Mouse (Mus musculus): ENCODE results near the gene Chrnd.

The Chrnd gene

DNA sequence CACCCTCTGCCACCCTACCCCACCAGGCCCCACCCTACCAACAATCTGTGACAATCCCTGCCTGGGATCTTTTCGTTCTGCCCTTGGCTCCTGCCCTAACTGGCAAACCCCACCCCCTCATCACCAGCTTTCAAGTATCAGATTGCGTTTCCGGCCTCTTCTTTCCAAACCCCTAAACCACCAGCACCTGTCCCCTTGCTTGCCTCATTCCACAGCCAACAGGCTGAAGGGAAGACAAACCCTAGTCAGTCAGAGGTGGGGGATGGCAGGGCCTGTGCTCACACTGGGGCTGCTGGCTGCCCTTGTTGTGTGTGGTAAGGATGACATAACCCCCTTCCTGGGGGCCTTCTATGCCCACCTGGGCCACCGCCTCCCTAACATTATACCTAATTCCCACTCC lies at the start of gene Chrnd:
Chrnd (plus strand) TSS at position 179 of the 400 bp plus-strand sequence.
- DNase-seq, result no peak

DNA sequence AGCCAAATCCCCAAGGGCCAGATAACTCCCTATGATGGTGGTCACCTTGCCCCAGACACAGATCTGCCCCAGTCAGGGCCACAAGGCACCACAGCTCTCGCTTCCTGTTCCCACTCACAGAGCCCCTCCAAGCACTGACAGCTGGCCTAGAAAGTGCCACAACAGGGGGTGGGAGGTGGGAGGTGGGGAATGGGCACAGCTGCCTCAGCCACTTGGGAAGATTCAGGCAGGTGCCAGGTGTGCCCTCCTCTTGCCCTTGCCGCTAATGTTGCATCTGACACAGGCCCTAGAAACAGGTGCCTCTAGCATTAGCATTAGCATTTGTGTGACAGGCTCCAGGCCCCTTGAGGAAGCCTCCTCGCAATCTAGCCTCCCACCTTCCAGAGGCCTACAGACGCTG lies 48.9 kb upstream of the Chrnd start:
- DNase-seq, result no peak

DNA sequence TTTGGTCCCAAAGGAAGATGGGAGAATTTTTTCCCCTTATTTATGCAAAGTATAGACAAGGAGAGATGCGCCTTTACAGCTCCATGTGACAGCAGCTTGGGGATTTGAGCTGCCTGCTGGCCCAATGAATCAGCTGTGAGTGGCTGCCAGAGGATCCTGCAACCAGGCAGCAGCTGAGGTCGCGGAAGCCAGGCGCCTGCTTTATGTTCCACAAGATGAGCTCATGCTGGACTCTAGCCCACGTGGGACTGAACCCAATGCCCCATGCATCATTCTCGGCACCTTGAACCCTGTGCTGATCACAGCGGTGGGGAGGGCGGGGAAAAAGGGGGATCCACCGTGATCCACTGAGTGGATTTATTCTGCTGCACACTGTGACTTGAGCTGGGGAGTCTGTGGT lies 48.0 kb upstream of the Chrnd start:
- DNase-seq, result no peak

DNA sequence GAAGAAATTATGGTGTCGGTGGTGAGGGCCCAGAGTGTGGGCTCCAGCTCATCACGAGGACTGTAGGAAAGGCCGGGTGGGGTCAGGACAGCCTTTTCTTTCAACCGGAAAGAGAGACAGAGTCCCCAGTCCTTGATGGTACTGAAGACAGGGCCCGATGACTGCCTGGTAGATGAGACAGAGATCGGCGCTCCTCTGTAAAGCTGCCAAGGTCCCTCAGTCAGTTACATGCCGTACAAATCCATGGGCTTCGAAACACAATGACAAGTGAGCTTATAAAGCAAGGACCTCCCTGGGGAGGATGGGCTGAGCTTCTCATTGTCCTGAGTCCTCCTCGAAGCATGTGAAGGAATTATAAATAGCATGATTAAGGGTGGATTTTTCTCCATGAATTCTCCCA lies 47.3 kb upstream of the Chrnd start:
- no peak for DNase-seq

DNA sequence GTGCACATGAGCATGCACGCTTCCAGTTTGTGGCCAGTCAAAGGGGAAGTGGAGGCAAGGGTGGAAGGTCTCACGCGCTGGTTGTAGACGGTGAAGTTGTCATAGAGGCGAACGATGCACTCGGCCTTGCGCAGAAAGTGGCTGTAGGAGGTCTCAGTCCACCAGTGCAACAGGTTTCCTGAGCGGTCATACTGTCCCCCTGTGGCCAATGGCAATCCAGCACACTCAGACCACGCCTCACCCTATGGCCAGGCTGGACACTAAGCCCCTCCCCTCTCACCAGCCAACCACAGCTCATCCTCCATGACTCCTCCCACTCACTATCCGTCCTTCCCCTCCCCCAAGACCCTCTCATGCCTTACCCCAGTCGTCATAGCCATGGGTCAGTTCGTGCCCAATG lies 41.0 kb upstream of the Chrnd start:
- DNase-seq, result no peak

DNA sequence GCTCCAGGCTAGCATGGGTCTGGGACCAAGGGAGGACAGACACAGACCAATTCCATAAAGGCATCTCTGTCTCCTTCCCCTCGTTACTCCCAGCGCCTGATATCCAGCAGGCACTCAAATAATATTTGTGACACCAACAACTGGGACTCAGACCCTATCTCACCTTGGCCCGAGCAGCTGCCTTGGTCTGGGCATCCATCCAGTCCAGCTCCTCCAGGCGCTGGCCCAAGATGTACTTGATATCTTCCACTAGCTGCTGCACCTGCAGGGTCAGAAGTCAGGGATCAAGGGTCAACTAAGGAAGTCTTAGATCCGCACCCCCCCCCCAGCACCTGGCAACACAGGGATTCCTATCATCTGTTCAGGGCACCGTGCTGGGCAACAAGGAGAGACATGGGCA lies 39.1 kb upstream of the Chrnd start:
- DNase-seq, result no peak

DNA sequence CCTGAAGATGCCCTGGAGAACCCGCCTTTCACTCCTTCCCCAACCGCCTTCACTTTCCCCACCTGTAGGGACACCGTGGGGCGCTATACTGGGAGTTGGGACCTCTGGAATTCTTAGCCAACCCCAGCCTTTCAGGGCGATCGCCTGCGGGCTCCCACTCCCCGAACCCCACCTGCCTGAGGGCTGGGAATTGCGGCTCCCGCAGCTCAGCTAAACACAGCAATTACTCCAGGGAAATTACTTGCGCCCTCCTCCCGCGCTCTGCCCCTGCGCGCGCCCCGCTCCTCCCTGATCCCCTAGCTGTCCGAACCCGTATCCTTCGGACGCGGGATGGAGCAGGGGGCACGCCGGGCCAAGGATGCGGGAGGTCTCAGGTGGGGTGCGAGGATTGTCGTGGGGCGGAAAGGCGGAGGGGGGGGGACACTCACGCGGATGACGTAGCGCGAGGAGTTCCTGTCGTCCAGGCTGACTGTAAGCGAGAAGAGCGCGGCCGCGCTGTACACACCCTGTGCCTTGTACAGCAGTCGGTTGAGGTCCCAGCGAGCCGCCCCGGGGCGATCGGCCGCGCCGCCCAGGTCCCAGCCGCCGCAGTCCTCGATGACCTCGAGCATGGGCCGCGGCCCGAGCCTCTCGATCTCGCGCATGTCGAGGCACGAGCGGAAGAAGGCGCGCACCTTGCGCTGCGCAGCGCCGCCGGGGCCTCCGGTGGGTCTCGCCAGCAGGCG lies 36.5 kb upstream of the Chrnd start:
- DNase-seq, result no peak

DNA sequence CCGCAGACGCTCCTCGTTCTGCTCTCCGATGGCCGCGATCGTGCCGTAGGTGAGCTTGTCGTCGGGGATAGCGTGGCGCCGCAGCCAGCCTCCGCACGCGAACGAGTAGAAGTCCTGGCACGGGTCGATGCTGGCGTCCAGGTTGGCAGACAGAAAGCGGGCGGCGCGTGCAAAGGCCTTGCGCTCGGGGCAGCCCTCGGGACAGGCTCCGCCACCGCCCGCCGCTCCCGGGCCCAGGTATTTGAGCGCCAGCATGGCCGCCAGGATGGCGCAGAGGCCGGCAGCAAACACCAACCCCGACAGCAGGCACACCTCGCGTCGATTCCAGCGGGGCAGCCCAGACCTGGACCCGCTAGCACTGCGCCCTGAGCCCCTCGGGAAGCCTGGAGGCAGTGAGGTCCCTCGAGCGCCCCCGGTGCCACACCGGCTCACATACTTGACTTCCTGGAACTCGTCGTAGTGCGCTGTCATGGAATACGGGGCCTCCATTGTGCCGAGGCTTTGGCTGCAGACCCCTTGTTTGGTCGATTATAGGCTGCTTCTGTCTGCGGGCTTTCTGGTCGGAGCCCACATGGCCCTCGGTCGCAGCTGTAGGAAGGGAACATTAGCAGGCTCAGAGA lies 35.8 kb upstream of the Chrnd start:
- no peak for DNase-seq

DNA sequence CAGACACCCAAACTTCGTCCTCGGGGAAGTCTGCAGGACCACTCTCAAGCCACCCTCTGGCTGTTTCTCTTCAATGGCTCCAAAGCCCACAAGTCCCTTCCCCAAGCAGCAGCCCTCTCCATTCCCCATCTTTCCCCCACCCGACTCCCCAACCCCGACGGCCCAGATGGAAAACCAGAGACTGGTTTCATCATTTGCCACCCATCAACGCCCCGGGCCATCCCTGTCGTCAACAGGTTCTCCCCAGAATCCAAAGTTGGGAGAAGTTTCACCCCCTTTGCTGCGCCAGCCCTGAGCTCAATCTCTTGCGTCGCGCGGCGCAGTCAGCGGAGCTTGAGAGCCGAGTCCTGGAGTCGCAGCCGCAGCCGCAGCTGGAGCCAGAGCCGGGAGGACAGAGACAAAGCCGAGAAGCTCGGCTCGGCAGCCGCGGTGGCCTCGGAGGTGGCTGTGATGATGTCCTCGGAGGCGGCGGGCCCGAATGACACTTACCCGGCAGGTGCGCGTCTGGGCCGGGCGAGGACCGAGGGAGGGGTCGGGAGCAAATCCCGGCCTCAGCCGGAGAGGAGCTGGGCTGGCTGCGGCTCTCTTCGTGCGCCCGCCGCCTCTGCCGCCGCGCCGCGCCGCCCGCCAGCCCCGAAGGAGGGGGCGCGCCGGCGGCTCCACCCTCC lies 34.7 kb upstream of the Chrnd start:
- DNase-seq, result no peak

DNA sequence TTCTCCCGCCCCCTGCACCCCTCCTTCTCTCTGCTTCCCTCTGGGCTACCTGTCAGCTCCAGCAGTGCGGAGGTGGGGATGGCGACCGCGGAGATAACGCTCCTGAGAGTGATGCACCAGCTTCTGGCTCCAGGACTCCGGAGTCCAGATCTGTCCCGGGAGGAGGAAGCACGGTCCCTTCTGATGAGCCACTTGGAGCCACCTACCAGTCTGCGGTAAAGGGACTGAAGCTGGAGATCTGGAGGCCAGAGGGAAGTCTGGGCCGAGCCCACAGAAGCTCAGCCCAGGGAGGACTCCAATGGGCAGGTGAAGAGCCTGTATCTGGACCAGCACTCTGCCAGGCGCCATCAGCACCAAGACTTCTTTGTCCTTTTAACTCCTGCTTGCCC lies 34.2 kb upstream of the Chrnd start, which contains the start of gene Ecel1:
Ecel1 (minus strand) TSS at position 323 of the 389 bp plus-strand sequence.
- DNase-seq, result no peak

DNA sequence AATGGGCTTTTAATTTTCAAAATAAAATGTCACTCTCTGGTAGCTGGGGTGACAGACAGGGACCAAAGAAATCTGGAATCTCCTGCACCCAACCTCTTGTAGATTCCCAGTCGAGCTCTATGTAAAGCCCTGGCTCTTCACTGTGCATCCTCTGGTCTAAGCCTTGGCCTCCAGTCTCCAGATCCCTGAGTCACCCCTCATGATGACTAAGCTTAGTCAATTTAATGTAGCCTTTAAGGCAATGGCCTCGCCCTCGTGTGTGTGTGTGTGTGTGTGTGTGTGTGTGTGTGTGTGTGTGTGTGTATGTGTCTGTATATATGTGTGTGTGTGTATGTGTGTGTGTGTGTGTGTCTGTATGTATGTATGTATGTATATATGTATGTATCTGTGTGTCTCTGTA lies 31.0 kb upstream of the Chrnd start:
- DNase-seq, result no peak

DNA sequence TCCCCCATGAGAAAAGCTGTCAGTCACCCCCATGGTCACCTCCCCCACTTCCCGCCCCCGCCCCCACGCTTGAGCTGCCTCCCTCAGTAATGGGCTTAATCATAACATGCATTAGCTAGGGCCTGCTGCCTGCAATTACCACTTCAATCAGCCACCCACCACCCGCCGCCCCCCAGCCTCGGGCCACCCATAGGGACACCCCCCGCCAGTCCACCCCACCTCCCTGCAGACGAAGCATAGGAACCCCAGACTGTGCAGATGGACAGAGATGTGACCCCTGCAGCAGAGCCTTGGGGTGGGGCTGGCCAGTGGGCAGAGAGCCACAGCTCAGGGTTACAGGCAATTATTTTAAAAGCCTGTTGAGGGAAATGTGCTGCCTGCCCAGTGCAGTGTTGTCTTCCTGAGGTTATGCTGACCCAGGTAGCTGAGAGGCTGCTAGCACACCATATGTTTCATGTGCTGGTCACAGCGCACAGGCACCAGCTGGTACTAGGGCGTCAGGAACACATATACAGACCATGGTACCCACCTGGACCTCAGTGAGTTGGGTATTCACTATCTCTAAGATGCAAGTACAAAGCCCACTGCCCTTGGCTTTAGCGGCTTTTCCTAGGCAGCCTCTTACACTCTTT lies 26.1 kb upstream of the Chrnd start:
- DNase-seq, result no peak

DNA sequence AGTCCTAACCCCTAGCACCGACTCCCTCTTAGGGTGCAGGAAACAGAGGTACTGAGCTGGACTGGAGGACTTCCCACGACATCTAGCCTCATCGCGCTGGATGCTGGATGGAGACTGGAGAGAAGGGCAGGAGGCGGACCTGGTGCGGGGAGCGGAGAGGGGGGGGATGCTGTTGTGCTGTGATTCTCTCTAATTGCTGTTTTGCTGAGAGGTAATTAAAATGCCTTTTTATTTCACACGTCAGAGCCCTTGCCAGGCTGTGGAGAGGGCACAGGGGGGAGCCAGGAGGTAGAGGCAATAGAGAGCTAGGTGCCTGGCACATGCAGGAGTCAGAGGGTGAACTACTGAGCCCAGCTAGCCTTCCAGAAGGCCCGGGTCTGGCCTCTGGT lies 25.6 kb upstream of the Chrnd start:
- no peak for DNase-seq

DNA sequence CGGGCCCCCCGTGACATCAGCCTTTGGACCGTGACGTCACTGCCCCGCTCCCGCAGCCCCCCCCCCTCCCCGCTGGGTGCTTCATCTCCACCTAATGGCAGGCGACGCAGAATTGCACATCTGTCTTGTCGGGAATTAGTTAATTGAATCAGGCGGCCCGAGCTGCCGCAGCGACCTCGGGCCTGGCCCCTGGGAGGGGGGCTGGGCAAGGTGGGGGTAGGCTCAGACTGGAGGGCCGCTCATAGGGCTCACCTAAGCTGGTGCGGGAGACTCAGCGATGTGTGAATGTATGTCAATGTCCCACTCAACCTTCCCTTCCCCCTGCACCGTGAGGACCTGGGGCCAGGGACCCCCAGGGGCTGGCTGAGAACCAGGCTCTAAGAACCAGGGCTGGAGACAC lies 19.9 kb upstream of the Chrnd start:
- DNase-seq, result no peak

DNA sequence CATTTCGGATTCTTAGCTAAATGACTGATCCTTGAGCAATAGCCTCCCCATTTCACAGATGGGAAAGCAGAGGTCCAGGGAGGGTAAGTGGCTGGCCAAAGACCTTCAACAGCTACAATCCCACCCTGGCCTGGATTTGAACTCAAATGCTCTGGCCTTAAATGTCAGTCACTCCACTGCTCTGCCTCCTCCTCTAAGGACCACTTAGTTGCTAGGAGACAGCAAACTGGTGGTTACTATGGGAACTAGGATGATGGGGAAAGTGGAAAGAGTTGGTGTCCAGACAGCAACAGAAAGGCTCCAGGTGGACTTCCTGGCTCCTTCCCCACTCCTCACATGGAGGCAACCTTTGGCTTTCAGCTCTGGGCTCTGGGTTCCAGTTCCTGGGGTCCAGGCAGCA lies 19.1 kb upstream of the Chrnd start:
- no peak for DNase-seq

DNA sequence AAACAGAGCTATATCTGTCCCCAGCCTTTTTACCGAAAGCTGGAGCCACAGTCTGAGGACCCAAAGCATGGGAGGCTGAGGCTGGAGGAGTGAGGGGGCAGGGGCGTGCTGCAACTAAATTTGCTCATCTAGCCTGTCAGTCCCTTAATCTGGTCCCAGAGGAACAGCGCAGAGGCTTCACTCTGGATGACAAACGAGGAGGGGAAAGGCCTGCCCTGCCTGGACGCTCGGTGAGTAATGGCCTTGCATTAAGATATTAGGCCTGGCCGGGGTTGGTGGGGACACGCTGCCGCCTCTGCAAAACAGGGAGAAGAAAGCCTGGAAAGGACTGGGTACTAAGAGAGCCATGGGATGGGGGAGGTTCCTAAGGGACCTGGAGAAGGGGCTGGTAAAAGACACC lies 18.1 kb upstream of the Chrnd start:
- DNase-seq, result no peak

DNA sequence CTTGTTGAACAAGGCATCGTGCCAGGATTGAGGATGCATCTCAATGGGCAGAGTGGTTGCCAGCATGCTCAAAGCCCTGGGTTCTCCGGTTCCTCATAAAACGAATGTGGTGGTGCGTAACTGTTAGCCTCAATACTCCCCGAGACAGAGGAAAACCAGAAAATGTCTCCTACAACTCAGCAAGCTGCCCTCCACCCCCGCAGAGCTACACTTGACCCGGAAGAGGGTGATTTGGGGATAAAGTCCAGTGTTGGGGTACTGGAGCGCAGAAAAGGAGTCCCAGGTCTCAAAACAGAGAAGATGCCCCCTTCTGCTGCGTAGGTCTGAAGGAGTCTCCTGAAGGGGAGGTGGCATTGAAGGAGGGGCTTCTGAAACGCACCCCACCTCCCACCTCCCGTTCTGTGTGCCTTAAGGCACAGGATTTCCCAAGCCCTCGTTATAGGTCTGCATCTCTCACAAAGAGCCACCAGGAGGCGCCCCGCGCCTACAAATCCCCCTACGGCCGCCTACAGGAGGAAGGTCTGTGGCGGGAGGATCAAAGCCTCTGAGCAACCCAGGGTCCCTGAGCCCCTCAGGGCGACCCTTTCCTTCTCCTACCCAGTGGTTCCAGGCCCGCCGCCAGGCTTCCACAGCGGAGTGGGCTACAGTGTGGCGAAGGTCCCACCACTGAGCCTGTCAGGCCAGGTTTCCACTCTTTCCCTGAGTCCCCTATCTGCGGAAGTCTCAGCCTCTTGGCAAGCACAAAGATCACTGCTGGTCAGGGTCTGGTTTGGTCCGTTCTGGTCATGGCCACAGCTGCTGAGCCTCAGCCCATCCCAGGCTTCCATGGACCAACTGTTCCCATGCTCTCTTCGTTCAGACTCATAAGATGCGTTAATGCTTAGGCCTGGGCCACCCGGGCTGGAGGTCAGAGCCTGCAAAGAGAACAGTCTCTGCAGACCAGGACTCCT lies 16.1 kb upstream of the Chrnd start:
- DNase-seq, result peak; percentile 43

DNA sequence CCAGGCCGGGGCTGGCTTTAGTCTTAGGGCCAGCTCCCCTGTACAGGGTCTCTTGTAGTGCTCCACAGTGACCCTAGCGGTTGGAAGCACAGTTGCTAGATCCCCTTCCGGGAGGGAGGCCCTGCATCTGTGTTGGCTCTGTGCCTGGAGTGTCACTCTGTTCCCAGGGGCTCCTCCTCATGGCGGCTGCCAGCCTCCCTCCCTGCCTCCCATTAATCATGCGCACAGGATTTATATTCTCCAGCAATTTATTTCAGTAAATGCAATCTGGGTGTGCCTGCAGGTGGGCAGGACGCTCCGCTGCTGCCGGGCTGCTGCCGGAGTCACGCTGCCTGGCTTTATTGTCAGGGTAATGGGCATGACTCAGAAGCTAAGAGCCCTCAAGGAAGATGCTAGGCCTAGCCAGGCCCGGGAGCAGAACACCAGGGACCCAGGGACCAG lies 14.5 kb upstream of the Chrnd start:
- peak; percentile 6 for DNase-seq

DNA sequence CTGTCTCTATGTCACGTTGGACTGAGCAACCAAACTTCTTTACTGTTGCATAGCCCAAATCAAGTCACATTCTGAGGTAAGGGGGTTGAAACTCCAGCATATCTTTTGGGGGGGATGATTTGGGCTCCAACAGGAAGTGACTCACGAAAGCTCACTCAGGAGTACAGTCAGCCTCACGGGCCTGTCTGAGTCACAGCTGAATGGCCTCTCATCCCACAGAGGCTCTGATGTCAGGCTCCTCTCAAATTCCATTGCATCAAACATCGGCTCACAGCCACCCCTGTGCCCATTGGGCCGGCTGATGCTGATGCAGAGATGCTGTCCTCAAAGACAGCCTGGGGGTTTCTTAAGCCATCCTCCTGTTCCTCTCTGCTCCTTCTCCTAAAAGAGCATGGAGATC lies 9.5 kb upstream of the Chrnd start:
- no peak for DNase-seq

DNA sequence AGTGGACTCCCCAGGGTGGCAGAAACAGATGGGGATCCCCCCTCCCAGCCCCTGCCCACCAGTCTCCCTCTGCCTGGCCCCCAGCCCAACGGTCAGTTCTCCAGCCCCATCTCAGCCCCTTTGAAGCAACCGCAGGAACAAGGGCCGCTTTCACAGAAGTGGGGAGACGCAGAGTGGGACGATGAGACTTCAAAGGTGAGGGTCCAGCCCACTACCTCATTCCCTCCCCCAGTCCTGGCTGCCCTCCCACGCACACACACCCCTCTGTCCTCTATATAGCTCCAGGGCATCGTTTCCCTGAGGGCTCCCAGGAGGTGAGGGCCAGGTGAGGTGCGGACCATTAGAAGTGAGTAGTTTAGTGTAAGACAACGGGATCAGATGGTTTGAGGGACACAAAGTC lies 7.4 kb upstream of the Chrnd start, which contains the start of gene Prss56:
Prss56 (plus strand) TSS at position 301 of the 400 bp plus-strand sequence.
- DNase-seq, result no peak

DNA sequence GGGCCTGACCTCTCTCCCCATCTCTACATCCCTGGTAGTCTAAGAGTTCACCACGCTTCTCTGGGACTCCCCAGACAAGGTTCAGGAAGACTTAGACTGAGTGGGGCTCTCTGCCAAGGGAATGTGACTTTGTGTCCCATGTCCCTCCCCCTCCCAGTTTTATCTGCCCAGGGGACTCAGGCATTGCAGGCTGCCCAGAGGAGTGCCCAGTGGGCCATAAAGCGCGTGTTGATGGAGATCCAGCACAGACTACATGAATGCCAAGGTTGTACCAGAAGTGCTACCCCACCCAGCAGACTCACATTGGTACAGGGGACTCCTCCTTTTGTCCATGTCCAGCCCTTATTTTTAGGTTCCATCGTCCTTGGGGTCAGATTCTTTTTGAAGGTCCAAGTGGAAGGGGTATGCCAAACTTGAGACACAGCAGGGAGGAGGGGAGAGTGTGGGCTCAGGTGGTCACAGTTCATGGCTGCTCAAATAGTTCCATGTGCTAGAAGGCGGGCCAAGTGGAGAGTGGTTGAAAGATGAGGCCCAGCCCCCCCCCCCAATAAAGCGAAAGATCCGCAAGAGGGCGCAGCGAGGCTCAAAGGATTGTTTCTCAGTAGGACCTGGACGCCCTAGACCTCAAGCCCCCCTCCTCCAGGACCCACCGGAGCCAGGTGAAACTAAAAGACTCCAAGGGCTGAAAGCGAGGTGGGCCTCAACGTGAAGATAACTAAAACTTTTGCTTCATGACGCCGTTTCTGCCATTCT lies 6.2 kb upstream of the Chrnd start:
- peak; percentile 5 for DNase-seq

DNA sequence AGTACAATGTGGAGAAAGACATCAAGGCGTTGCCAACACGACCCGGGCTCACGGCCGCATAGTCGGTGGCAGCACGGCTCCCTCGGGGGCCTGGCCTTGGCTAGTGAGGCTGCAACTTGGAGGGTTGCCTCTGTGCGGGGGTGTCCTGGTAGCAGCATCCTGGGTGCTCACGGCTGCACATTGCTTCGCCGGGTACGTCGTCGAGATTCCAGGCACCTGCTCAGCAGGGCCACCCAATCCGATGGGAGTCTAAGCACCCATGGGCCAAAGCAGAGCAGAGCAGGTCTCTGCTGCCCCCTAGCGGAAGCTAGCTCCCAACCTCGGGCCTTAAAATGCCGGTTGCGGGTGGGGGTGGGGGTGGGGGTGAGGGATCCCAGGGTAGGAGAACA lies 5.7 kb upstream of the Chrnd start:
- peak; percentile 45 for DNase-seq

Data from cerebellum, adult 9-11 months (tissue).